Mouse (Mus musculus) heart, postnatal 0 days (tissue): Measurements from ENCODE around the gene Vwce. TPM values are rescaled to one million over a fixed set of nuclear protein-coding genes. Genes with fewer than 3 reads are reported as not detected.

ENCODE experiments used
- ATAC-seq: fragments of 200-750 bp; cut with Nextera tagmentation; 2 replicates; pipeline ENCODE4 v1.8.0; 2017; ENCODE audit warnings: low read depth, moderate number of reproducible peaks, moderate library complexity; ENCODE audit not compliant: insufficient read depth
- DNase-seq: peaks from one replicate; pipeline ENCODE4 v3.0.0-alpha.2; 2016; ENCODE audit warnings: low spot score
- H3K27ac ChIP-seq: fragments of 300-500 bp; sonication (generic); 2 replicates; pipeline ENCODE4 v1.5.1; 2014; ENCODE audit warnings: low read depth, mild to moderate bottlenecking
- H3K27me3 ChIP-seq: fragments of 300-500 bp; sonication (generic); 2 replicates; pipeline ENCODE4 v1.6.1; 2014; ENCODE audit warnings: low read length, mixed read lengths; ENCODE audit not compliant: control insufficient read depth, insufficient read depth
- H3K36me3 ChIP-seq: fragments of 300-500 bp; sonication (generic); replicated peaks from 2 replicates; pipeline ENCODE4 v1.6.1; 2014; ENCODE audit warnings: low read length, mixed read lengths; ENCODE audit not compliant: control insufficient read depth, insufficient read depth
- H3K4me1 ChIP-seq: fragments of 300-500 bp; sonication (generic); 2 replicates; pipeline ENCODE4 v1.6.1; 2014; ENCODE audit warnings: antibody characterized with exemption; ENCODE audit not compliant: control insufficient read depth, insufficient read depth
- H3K4me2 ChIP-seq: fragments of 300-500 bp; sonication (generic); 2 replicates; pipeline ENCODE4 v1.6.1; 2014; ENCODE audit warnings: low read depth, mild to moderate bottlenecking, low read length, moderate library complexity
- H3K4me3 ChIP-seq: fragments of 300-500 bp; sonication (generic); 2 replicates; pipeline ENCODE4 v1.5.1; 2014; ENCODE audit warnings: low read depth, low read length
- H3K9ac ChIP-seq: fragments of 300-500 bp; sonication (generic); replicated peaks from 2 replicates; pipeline ENCODE4 v1.6.1; 2014; ENCODE audit warnings: low read depth, low read length, mixed read lengths
- H3K9me3 ChIP-seq: fragments of 300-500 bp; sonication (generic); replicated peaks from 2 replicates; pipeline ENCODE4 v1.6.1; 2016; ENCODE audit warnings: low read length; ENCODE audit not compliant: control insufficient read depth
- CTCF ChIP-seq: IDR thresholded peaks from 2 replicates; pipeline ENCODE4 v1.5.1; 2016; ENCODE audit warnings: antibody characterized with exemption, control low read depth, low read depth
- EP300 ChIP-seq: IDR thresholded peaks from 2 replicates; pipeline ENCODE4 v1.6.1; 2016; ENCODE audit warnings: antibody characterized with exemption, low read depth
- WGBS: fragments of 180-500 bp; shearing (Covaris S2); extraction: QIAGEN DNeasy Blood & Tissue Kit; methylation state at CpG from one replicate; pipeline ENCODE4 v1.1.7; 2014; 5-methylcytosine and 5-hydroxymethylcytosine counted together
- polyA plus RNA-seq: library from polyadenylated mRNA; unstranded; fragments of >200 nt; fragmentation: Nextera tagmentation; extraction: Ambion mirVana; gene quantifications from 2 replicates; pipeline ENCODE4 v1.2.1, GENCODE M21; 2015
- total RNA-seq: library from RNA; depleted of rRNA; stranded (reverse); fragments of >200 nt; gene quantifications from 2 replicates; pipeline ENCODE4 v1.2.3, GENCODE M21; 2014; ENCODE audit warnings: low replicate concordance

The Vwce gene
- total and polyA plus RNA-seq, 2 experiments from 2014 or later: 0.19 to 0.23 TPM

- no peaks in the 10 kb centered on the region for H3K4me1 ChIP-seq
- H3K4me3 ChIP-seq: no peak overlapping the region
- no peaks in the 10 kb centered on the region for H3K27me3 ChIP-seq
- ATAC-seq (no peak), DNase-seq (no peak)
- H3K27ac ChIP-seq: no peak overlapping the region
- no peak overlapping the region for H3K4me2 ChIP-seq
- no peak overlapping the region for H3K9ac ChIP-seq
- 81% methylated on average over 16 of the region's 16 CpGs for WGBS
- no peaks in the 10 kb centered on the region for H3K9me3 ChIP-seq
- H3K36me3 ChIP-seq: no peaks in the 10 kb centered on the region
- no peak for TF ChIP-seq EP300
- no peak for TF ChIP-seq CTCF
Measured at GRCm38 (mm10) chr19:10676656-10677055, 42.6 kb downstream of the Vwce start.

DNA sequence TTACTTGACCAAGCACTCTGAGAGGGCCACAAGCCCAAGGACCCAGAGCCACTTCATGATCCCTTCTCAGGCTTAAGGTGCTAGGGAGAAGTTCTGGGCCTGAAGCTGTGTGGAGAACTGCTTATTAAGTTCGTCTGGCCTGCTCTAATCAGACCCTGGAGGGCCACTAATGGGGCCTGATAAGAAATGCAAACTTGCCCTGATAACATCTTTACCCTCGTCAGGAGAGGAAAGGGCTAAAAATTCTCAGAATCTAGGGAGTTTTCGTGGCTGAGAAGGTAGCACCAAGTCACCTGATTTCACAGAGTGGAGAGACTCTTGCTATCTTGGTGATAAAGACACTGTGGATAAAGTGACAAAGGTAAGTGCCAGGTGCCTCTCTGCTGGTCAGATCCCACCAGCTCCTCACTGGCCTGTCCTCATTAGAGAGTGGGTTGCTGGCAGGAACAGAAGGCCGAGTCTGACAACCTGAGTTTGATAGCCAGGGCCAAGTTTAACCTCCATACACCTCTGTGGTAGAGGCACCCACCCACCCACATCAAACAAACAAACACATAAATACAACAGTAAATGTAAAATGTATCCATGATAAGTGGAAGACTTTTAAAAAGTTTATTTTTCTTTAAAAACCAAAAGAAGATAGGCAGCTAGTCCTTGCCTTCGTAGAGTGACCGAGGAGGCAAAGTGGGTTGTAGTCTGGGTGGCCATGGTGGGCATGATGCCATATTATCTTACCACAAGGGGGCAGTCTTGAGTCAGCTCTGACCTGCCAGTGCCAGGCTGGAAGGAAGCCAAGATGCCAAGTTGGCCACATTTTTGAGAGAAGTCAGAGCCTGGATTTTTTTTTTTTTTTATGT is 44.1 kb downstream of the Vwce start, which contains the start of gene Pga5:
Gene Pga5, minus strand, starts transcription at position 157 of the 857 bp plus-strand sequence.
- H3K4me3 ChIP-seq: no peak within 1 kb of the TSS
- ATAC-seq (peak; percentile 35; the same call in 1 of the 2 replicates), DNase-seq (peak; percentile 59)
- no peaks in the 10 kb centered on the region for H3K9me3 ChIP-seq
- TF ChIP-seq EP300 (no peak), CTCF (peak; percentile 89)
- no peaks in the 10 kb centered on the region for H3K4me1 ChIP-seq
- H3K36me3 ChIP-seq: no peaks in the 10 kb centered on the region
- H3K9ac ChIP-seq: no peak within 1 kb of the TSS
- WGBS: 23% methylated on average over 6 of the region's 6 CpGs
- no peak within 1 kb of the TSS for H3K27ac ChIP-seq
- H3K27me3 ChIP-seq: no peaks in the 10 kb centered on the region
- H3K4me2 ChIP-seq: no peak within 1 kb of the TSS

DNA sequence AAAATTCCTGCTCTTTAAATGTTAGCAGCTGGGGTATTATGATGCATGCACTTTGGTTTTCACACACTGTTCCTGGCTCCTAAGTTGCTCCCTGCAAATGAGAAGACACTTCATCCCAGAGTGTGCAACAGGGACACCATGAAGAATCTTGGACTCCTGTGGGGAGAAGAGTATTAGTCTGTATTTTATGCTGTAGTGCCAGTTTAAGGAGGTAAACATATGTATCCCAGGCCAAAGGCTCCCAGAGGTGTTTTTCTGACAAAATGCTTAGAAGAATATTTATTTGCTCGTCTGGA is 44.7 kb downstream of the Vwce start:
- Histone ChIP-seq H3K4me3 (no peak overlapping the region), H3K4me1 (no peaks in the 10 kb centered on the region), H3K9ac (no peak overlapping the region), H3K4me2 (no peak overlapping the region), H3K27ac (no peak overlapping the region), H3K9me3 (no peaks in the 10 kb centered on the region), H3K27me3 (no peaks in the 10 kb centered on the region), H3K36me3 (no peaks in the 10 kb centered on the region)
- ATAC-seq: 0 out of 2 replicates have a peak, but pooled peaks have one; percentile 24
- 87% methylated on average over 1 of the region's 1 CpGs for WGBS
- TF ChIP-seq CTCF (no peak), EP300 (no peak)
- no peak for DNase-seq

- 52% methylated on average over 4 of the region's 4 CpGs for WGBS
- ATAC-seq (no peak), DNase-seq (no peak)
Measured at GRCm38 (mm10) chr19:10681571-10681970, 47.6 kb downstream of the Vwce start.

GRCm38 (mm10) chr19:10685081-10685480 is 51.1 kb downstream of the Vwce start:
- Histone ChIP-seq H3K27me3 (0 out of 2 replicates have a peak, but pooled peaks cover 3% of the 10 kb centered on the region), H3K4me2 (no peak overlapping the region), H3K4me3 (no peak overlapping the region), H3K36me3 (no peaks in the 10 kb centered on the region), H3K9ac (no peak overlapping the region), H3K27ac (no peak overlapping the region), H3K4me1 (peaks cover 12% of the 10 kb centered on the region), H3K9me3 (no peaks in the 10 kb centered on the region)
- TF ChIP-seq EP300 (no peak), CTCF (no peak)
- DNase-seq (no peak), ATAC-seq (no peak)
- WGBS: 90% methylated on average over 9 of the region's 9 CpGs

More at GRCm38 (mm10) chr19:10681571-10681970, 47.6 kb downstream of the Vwce start:
- TF ChIP-seq CTCF (no peak), EP300 (no peak)
- 0 out of 2 replicates have a peak, but pooled peaks cover 3% of the 10 kb centered on the region for H3K27me3 ChIP-seq
- no peak overlapping the region for H3K4me2 ChIP-seq
- H3K9me3 ChIP-seq: no peaks in the 10 kb centered on the region
- H3K9ac ChIP-seq: no peak overlapping the region
- no peaks in the 10 kb centered on the region for H3K4me1 ChIP-seq
- H3K4me3 ChIP-seq: no peak overlapping the region
- no peaks in the 10 kb centered on the region for H3K36me3 ChIP-seq
- no peak overlapping the region for H3K27ac ChIP-seq

DNA sequence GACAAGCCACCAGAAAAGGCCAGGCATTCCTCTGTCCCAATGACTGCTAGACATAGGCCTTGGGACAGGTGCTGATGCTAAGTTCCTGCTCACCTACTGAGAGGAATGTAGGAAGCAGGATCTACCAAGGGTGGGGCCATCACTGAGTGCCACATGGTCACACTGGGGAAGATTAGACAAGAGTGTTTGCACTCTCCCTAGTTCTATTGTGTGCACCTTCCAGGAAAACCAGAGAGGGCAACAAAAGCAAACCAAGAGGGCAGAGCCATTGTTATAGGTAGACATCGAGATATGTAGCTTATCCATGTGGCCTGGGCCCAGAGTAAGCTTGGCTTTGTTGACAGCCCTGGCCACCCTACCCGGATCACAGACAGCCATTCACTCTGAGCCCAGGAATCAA is 51.7 kb downstream of the Vwce start:
- 56% methylated on average over 2 of the region's 2 CpGs for WGBS
- Histone ChIP-seq H3K9me3 (no peaks in the 10 kb centered on the region), H3K27me3 (0 out of 2 replicates have a peak, but pooled peaks cover 3% of the 10 kb centered on the region), H3K9ac (no peak overlapping the region), H3K4me2 (no peak overlapping the region), H3K4me3 (no peak overlapping the region), H3K27ac (no peak overlapping the region), H3K4me1 (peaks cover 19% of the 10 kb centered on the region), H3K36me3 (no peaks in the 10 kb centered on the region)
- TF ChIP-seq CTCF: no peak
- no peak for TF ChIP-seq EP300
- DNase-seq (no peak), ATAC-seq (no peak)
